Mouse (Mus musculus): ENCODE results near the gene Iqck. TPM values are rescaled to one million over a fixed set of nuclear protein-coding genes. Genes with fewer than 3 reads are reported as not detected.
A peak's percentile ranks its signal among the peaks of the same experiment; 100 is the strongest.

Gene Iqck
- polyA plus RNA-seq, 2 experiments, result 0.22 to 0.40 TPM

DNA sequence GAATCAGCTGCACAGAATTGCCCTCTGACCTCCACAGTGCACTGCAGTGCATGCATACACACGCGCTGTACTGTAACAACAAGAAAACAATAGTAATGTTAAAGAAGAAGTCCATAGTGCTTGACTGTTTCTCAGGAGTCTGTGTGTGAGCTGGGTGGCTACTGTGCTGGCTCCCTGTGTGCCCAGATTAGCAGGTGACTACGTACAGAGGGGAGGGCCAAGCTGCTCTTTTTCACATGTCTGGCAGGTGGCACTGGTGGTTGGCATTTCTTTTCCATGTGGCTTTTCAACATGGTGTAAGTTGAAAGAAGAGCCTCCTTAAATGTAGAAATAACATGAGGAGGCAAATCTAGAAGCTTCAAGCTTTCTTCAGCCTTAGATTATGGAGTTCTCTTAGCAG is 72.8 kb downstream of the Iqck start:
- no peak overlapping the region for H3K9ac ChIP-seq (replicated peaks)
- no peak overlapping the region for H3K27ac ChIP-seq
- no peak for DNase-seq (ENCODE audit: low read depth in 3 of 3, low spot score in 3 of 3)
- H3K4me3 ChIP-seq (ENCODE audit: insufficient read depth in 1 of 2, low read depth in 2 of 2, low read length in 2 of 2), result no peak overlapping the region
- no peaks in the 10 kb centered on the region for H3K36me3 ChIP-seq (replicated peaks; ENCODE audit: control insufficient read depth, insufficient read depth, low read depth)
- no peak overlapping the region for H3K4me2 ChIP-seq (ENCODE audit: low read depth)
- H3K9me3 ChIP-seq (ENCODE audit: control insufficient read depth, low read length), result no peaks in the 10 kb centered on the region
- WGBS (ENCODE audit: insufficient replicate concordance), result 71% methylated on average over 3 of the region's 3 CpGs
- ATAC-seq (ENCODE audit: insufficient read depth), result no peak
- no peaks in the 10 kb centered on the region for H3K27me3 ChIP-seq (ENCODE audit: control insufficient read depth, insufficient read depth, low read length)
- TF ChIP-seq EP300 (IDR thresholded peaks at IDR 0.05; ENCODE audit: low read depth) (no peak), CTCF (IDR thresholded peaks at IDR 0.05; ENCODE audit: low read depth) (no peak)
- no peaks in the 10 kb centered on the region for H3K4me1 ChIP-seq (replicated peaks; ENCODE audit: control insufficient read depth in 2 of 2, insufficient read depth in 2 of 2, low read length in 1 of 2)

DNA sequence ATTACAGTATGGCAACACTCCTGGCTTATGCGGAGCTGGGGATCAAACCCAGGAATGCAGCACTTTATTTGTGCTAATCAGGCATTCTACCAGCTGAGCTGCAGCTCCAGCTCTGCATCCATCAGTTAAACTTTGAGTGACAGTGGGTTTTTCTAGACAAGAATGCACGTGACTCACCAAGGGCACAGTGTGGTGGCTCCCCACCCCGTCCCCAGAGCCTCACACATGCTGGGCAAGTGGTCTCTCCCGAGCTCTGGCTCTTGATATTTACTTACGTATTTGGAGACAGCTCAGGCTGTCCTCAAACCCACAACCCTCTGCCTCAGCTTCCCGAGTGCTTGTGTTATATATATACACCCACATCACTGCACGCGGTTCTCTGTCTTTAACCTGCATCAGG is 73.4 kb downstream of the Iqck start:
- H3K4me1 ChIP-seq (replicated peaks; ENCODE audit: control insufficient read depth in 2 of 2, insufficient read depth in 2 of 2, low read length in 1 of 2), result no peaks in the 10 kb centered on the region
- H3K9me3 ChIP-seq (ENCODE audit: control insufficient read depth, low read length), result no peaks in the 10 kb centered on the region
- H3K27ac ChIP-seq, result no peak overlapping the region
- 46% methylated on average over 8 of the region's 8 CpGs for WGBS (ENCODE audit: insufficient replicate concordance)
- no peak overlapping the region for H3K4me3 ChIP-seq (ENCODE audit: insufficient read depth in 1 of 2, low read depth in 2 of 2, low read length in 2 of 2)
- no peaks in the 10 kb centered on the region for H3K36me3 ChIP-seq (replicated peaks; ENCODE audit: control insufficient read depth, insufficient read depth, low read depth)
- H3K27me3 ChIP-seq (ENCODE audit: control insufficient read depth, insufficient read depth, low read length), result no peaks in the 10 kb centered on the region
- DNase-seq (ENCODE audit: low read depth in 3 of 3, low spot score in 3 of 3), result no peak
- H3K4me2 ChIP-seq (ENCODE audit: low read depth), result no peak overlapping the region
- ATAC-seq (ENCODE audit: insufficient read depth), result no peak
- TF ChIP-seq CTCF (IDR thresholded peaks at IDR 0.05; ENCODE audit: low read depth) (no peak), EP300 (IDR thresholded peaks at IDR 0.05; ENCODE audit: low read depth) (no peak)
- no peak overlapping the region for H3K9ac ChIP-seq (replicated peaks)

DNA sequence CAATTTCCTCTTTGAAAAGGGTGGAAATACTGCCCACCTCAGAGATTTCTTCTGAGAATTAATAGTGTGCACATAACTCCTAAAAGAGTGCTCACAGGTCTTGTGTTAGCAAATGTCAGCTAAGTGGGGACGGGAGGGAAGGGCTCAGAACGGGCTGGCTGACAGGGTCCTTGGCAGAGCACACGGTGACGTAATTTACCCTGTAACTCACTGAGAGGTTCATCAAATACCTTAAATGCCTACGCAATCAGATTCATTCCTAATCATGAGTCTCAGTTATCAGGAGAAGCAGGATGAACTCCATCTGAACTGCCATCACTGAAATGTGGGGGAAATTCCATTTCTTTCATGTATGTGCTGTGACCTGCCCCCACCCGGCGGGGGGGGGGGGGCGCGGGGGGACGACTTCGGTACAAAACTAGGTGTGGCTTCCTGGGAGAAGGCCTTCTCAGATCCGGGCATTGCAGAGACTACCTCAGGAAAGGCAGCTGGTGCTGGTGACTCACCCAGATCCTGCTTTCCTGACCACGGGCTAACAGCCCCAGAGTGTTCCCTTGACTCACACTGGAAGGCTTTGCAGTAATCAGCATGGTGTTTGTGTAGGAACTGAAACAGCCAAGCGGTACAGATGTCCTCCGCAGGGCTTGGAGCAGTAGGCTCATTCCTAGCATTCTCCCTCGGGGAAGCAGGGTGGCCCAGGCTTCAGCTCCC is 74.2 kb downstream of the Iqck start:
- Histone ChIP-seq H3K4me3 (ENCODE audit: insufficient read depth in 1 of 2, low read depth in 2 of 2, low read length in 2 of 2) (no peak overlapping the region), H3K9me3 (ENCODE audit: control insufficient read depth, low read length) (no peaks in the 10 kb centered on the region), H3K36me3 (replicated peaks; ENCODE audit: control insufficient read depth, insufficient read depth, low read depth) (no peaks in the 10 kb centered on the region), H3K27me3 (ENCODE audit: control insufficient read depth, insufficient read depth, low read length) (no peaks in the 10 kb centered on the region), H3K27ac (no peak overlapping the region), H3K4me2 (ENCODE audit: low read depth) (no peak overlapping the region), H3K9ac (replicated peaks) (no peak overlapping the region), H3K4me1 (replicated peaks; ENCODE audit: control insufficient read depth in 2 of 2, insufficient read depth in 2 of 2, low read length in 1 of 2) (no peaks in the 10 kb centered on the region)
- WGBS (ENCODE audit: insufficient replicate concordance), result 23% methylated on average over 16 of the region's 16 CpGs
- ATAC-seq (ENCODE audit: insufficient read depth) (no peak), DNase-seq (ENCODE audit: low read depth in 3 of 3, low spot score in 3 of 3) (no peak)
- TF ChIP-seq CTCF (IDR thresholded peaks at IDR 0.05; ENCODE audit: low read depth), result no peak
- TF ChIP-seq EP300 (IDR thresholded peaks at IDR 0.05; ENCODE audit: low read depth), result no peak

DNA sequence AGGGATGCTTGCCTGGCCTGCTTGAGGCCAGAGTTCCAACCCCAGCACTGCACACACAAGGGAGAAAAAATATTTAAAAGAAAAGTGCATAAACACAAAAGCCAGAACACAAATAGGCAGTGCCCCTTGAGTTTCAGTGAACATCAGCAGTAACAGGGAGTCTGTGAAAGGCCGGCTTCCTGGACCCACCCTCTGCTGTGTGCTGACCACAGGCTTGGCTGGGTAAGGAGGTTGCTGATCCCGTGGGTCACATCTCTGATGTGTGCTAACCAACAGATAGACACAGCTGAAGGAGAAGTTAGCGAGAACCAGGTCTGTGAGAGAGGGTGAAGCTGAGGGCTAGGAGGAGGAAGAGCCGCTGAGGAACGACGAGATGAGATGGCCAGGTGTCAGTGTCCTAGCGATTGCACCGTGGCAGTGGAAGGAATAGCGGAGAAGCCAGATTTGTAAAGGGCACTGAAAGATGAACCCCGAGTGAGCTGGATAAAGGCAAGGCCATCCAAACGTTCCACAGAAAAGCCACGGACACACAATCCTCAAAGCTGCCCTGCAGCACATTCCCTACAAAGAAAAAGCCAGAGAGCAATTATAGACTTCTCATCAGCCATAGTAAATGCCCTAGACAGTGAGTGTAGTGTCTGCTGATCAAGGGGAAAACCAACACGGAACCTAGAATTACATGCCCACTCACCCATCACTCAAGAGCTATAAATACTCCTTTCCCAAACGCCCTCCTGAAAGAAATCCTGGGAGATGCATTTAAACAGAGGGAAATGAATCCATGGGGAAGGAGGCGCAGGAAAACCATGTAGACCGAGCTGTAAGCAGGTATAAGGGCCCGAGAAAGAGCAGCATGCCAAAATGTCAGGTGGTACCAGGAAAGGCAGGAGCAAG is 76.2 kb downstream of the Iqck start:
- DNase-seq (ENCODE audit: low read depth in 3 of 3, low spot score in 3 of 3), result no peak
- Histone ChIP-seq H3K27me3 (ENCODE audit: control insufficient read depth, insufficient read depth, low read length) (no peaks in the 10 kb centered on the region), H3K4me2 (ENCODE audit: low read depth) (no peak overlapping the region), H3K27ac (no peak overlapping the region), H3K4me3 (ENCODE audit: insufficient read depth in 1 of 2, low read depth in 2 of 2, low read length in 2 of 2) (no peak overlapping the region), H3K9ac (replicated peaks) (no peak overlapping the region), H3K4me1 (replicated peaks; ENCODE audit: control insufficient read depth in 2 of 2, insufficient read depth in 2 of 2, low read length in 1 of 2) (no peaks in the 10 kb centered on the region), H3K9me3 (ENCODE audit: control insufficient read depth, low read length) (no peaks in the 10 kb centered on the region), H3K36me3 (replicated peaks; ENCODE audit: control insufficient read depth, insufficient read depth, low read depth) (no peaks in the 10 kb centered on the region)
- 61% methylated on average over 17 of the region's 17 CpGs for WGBS (ENCODE audit: insufficient replicate concordance)
- no peak for ATAC-seq (ENCODE audit: insufficient read depth)
- TF ChIP-seq CTCF (IDR thresholded peaks at IDR 0.05; ENCODE audit: low read depth) (no peak), EP300 (IDR thresholded peaks at IDR 0.05; ENCODE audit: low read depth) (no peak)

DNA sequence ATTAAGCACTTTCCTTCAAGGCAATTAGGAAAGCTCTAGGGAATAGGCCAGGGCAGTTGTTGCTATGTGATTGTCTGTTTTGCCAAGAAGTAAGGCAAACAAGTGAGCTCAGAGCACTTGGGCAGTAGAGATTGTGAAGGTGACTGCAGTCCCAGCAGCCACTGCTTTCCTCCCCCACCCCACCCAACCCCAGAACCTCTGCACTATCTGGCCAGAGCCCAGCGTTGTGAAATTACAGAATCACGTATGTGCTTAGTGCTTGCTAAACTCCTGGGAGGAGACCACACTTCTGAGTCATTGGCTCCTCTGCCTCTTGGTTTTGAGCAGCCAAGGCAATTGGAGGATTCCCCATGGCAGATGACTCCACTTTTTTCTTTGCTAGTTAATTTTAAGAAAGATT is 79.8 kb downstream of the Iqck start:
- no peak for TF ChIP-seq CTCF (IDR thresholded peaks at IDR 0.05; ENCODE audit: low read depth)
- TF ChIP-seq EP300 (IDR thresholded peaks at IDR 0.05; ENCODE audit: low read depth), result no peak
- Histone ChIP-seq H3K9me3 (ENCODE audit: control insufficient read depth, low read length) (no peaks in the 10 kb centered on the region), H3K4me1 (replicated peaks; ENCODE audit: control insufficient read depth in 2 of 2, insufficient read depth in 2 of 2, low read length in 1 of 2) (no peaks in the 10 kb centered on the region), H3K36me3 (replicated peaks; ENCODE audit: control insufficient read depth, insufficient read depth, low read depth) (no peaks in the 10 kb centered on the region), H3K9ac (replicated peaks) (no peak overlapping the region), H3K4me2 (ENCODE audit: low read depth) (no peak overlapping the region), H3K4me3 (ENCODE audit: insufficient read depth in 1 of 2, low read depth in 2 of 2, low read length in 2 of 2) (no peak overlapping the region), H3K27ac (no peak overlapping the region), H3K27me3 (ENCODE audit: control insufficient read depth, insufficient read depth, low read length) (no peaks in the 10 kb centered on the region)
- DNase-seq (ENCODE audit: low read depth in 3 of 3, low spot score in 3 of 3) (peak in 1 of 3 experiments; percentile 13), ATAC-seq (ENCODE audit: insufficient read depth) (no peak)
- 30% methylated on average over 2 of the region's 2 CpGs for WGBS (ENCODE audit: insufficient replicate concordance)

Measured in liver, embryonic 14.5 days (tissue).